Mouse (Mus musculus) thymus, postnatal 0 days (tissue): ENCODE measurements around the gene Gabra3. TPM values are rescaled to one million over a fixed set of nuclear protein-coding genes. Genes with fewer than 3 reads are reported as not detected.
A peak's percentile ranks its signal among the peaks of the same experiment; 100 is the strongest.

Experiments
- DNase-seq: peaks from one replicate; pipeline ENCODE4 v3.0.0-alpha.2; 2015; ENCODE audit warnings: low spot score
- microRNA counts: library from miRNA; unstranded; fragments of <30 nt; microRNA quantifications from one replicate; lab custom pipeline; 2015
- microRNA-seq: library from miRNA; unstranded; fragments of <30 nt; microRNA quantifications from one replicate; pipeline ENCODE4, GENCODE M21; 2016; ENCODE audit warnings: borderline number of aligned reads
- polyA plus RNA-seq: library from polyadenylated mRNA; unstranded; fragments of >200 nt; fragmentation: Nextera tagmentation; extraction: Ambion mirVana; gene quantifications from 2 replicates; pipeline ENCODE4 v1.2.1, GENCODE M21; 2015

The Gabra3 gene
- 0.09 and 0.10 TPM in 2 replicates for polyA plus RNA-seq

GRCm38 (mm10) chrX:72656230-72656898 is at the start of gene Gabra3:
Gene Gabra3 (minus strand): TSS chrX:72656848.
- DNase-seq = no peak

DNA sequence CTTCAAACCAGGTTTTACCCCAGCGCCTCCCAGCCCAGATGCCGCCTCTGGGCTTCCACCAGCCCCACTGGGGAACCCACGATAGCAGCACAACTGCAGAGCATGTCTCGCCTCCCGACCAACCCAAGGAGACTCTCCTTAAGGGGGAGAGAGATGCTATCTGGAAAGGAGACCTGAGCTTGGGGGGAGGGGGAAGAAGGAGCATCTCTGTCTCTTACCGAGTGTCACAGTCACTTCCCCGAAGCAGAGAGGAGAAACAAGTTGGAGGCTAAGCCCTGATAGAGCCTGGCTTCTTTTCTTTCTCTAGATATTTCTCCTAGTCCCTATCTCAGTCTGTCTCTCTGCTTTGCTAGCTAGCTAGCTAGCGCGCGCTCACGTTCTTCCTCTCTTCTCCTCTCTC is 859 bp downstream of the Gabra3 start:
- DNase-seq = no peak

GRCm38 (mm10) chrX:72655381-72655780 is 1.3 kb downstream of the Gabra3 start:
- DNase-seq = no peak

DNA sequence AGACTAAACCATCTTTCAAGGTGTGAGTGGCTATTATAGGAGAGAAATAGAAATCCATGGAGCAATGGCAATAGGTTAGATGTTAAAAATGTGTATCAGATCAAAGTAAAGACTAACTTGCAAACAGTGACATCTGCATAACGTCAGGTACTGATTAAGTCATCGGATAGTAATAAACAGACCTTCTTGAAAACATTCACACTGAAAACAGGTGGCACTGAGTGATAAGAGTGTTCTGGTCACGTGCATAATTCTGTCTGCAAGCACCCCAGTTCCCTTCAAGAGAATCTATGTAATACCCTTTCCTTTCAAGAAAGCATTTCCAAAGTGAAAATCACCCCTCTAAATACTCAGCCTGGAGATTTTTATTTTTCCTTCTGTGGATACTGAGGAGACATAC is 6.0 kb downstream of the Gabra3 start:
- DNase-seq = no peak

DNA sequence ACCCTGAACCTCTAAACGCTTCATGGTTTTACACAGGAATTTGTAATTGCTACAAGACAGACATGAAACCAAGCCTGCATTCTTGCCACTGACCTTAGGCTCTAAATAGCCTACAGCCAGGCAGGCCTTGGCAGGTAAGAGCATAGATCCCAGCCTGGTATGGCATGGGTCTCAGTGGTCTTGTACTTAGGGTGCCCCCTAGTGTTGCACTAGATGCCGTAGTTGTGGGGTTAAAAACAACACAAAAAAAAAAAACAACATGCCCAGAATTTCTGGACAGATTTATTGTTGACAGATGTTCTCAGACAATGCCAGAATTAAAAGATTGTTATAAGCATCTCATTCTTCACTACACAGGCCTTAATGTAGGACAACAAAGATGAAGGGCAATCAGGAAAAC is 12.0 kb downstream of the Gabra3 start:
- no peak for DNase-seq

- DNase-seq = no peak
Observed at GRCm38 (mm10) chrX:72497284-72497683, 159.4 kb downstream of the Gabra3 start.

DNA sequence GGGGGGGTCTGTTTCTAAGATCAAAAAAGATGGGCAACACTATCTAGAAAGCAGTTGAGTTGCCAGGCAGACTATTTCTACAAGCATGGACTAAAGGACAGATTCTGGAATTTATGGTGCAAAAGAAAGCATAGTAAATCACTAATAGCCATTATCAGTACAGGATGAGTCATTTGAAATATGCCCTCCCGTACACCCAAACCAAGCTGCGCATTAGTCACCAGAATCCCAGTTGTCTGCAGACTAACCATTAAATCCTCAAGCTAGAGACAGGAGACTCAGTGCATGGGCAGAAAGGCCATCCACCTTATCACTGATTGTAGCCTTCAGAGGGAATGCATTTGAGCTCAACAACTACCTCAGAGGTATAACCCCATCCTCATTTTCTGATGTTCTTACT is 166.8 kb downstream of the Gabra3 start:
- DNase-seq = no peak

GRCm38 (mm10) chrX:72386758-72387157 is 269.9 kb downstream of the Gabra3 start, which contains the start of gene Magea10:
Gene Magea10 (minus strand): TSS chrX:72386858.
- DNase-seq = no peak

MicroRNA genes within 50 kb of the gene (microRNA counts, 519-probe panel; counts per million panel counts)
- microRNA mmu-miR-105 (lab: Ali Mortazavi, UCI) (473 counts per million, percentile 71 among the panel's probes with 10 or more counts), microRNA mmu-miR-767 (lab: Ali Mortazavi, UCI) (473 counts per million, percentile 71 among the panel's probes with 10 or more counts)

Small RNA genes lying within 50 kb of the gene (microRNA-seq; reads per million reads assigned to microRNA genes)
- gene Mir105 (not detected), gene Mir767 (not detected)

Other genes starting within 250 kb of the Gabra3 start
- gene Gabrq, start 168.3 kb upstream of the Gabra3 start, polyA plus RNA-seq = not detected in 2 replicates